Comparison of ENCODE assay signal across 18 mouse cellular contexts in the genomic region with DNA sequence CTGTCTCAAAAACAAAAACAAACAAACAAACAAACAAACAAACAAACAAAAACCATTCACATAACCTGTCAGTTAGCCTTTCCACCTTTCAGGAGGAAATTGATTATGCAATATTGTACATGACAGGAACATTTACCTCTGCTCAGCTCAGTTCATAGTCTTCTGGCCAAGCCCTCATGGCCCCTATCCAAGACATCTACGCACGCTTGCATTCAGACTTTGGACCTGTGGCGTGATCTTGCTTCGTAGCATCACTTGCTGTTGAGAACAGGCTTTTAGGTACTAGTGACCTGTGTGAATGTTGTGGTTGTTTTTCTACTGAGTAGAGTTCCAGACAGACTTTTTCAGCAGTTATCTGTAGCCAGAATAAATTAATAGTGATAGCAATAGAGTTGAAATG.
"Had no signal": no experiment of that assay in that cellular context is flagged by ENCODE, and none has a peak within 500 bp of the region (broad histone marks: within the 10 kb centered on the region; RNA-seq: fewer than 3 reads in every experiment).

No protein-coding gene starts in this region.

- H3K9me3 ChIP-seq: lung, embryonic 15.5 days; megakaryocyte, embryonic 14.5 days; midbrain, embryonic 13.5 days; midbrain, embryonic 15.5 days; neural tube, embryonic 13.5 days; stomach, embryonic 15.5 days had no signal

- H3K27me3 ChIP-seq: lung, embryonic 15.5 days; megakaryocyte, embryonic 14.5 days; midbrain, embryonic 13.5 days; midbrain, embryonic 15.5 days; neural tube, embryonic 13.5 days; stomach, embryonic 15.5 days had no signal

- H3K4me2 ChIP-seq: lung, embryonic 15.5 days; midbrain, embryonic 11.5 days; midbrain, embryonic 13.5 days; midbrain, embryonic 15.5 days; neural tube, embryonic 13.5 days; stomach, embryonic 15.5 days had no signal

- H3K9ac ChIP-seq: liver, postnatal 0 days; lung, embryonic 15.5 days; midbrain, embryonic 13.5 days; midbrain, embryonic 15.5 days; neural tube, embryonic 13.5 days; stomach, embryonic 15.5 days had no signal

- DNase-seq: liver, postnatal 0 days; lung, adult 2 months; lung, postnatal 14 days; lung, postnatal 36 days; right cerebral cortex, postnatal 14 days; thymus, adult 2 months; thymus, postnatal 25 days; thymus, postnatal 4 days had no signal

- H3K4me1 ChIP-seq: lung, embryonic 15.5 days; megakaryocyte, embryonic 14.5 days; midbrain, embryonic 13.5 days; midbrain, embryonic 15.5 days; neural tube, embryonic 13.5 days; stomach, embryonic 15.5 days had no signal

- ATAC-seq: liver, postnatal 0 days; lung, postnatal 0 days; midbrain, embryonic 13.5 days; midbrain, embryonic 15.5 days had no signal

- H3K36me3 ChIP-seq: lung, embryonic 15.5 days; midbrain, embryonic 13.5 days; midbrain, embryonic 15.5 days; neural tube, embryonic 13.5 days; stomach, embryonic 15.5 days had no signal

- H3K27ac ChIP-seq: lung, embryonic 15.5 days; macrophage; midbrain, embryonic 13.5 days; midbrain, embryonic 15.5 days; neural tube, embryonic 13.5 days; stomach, embryonic 15.5 days; stomach, postnatal 0 days had no signal

- H3K4me3 ChIP-seq: lung, embryonic 15.5 days; megakaryocyte, embryonic 14.5 days; midbrain, embryonic 13.5 days; midbrain, embryonic 15.5 days; neural tube, embryonic 13.5 days; stomach, embryonic 15.5 days had no signal
